Mouse (Mus musculus) embryonic facial prominence, embryonic 13.5 days (tissue): Measurements from ENCODE around the gene Itpr2. TPM values are rescaled to one million over a fixed set of nuclear protein-coding genes. Genes with fewer than 3 reads are reported as not detected.
"Not testable (repeated sequence)": the region's sequence is repeated elsewhere in the genome, so short reads cannot be mapped to it uniquely, and the experiment has no call there.

Experiments used
- ATAC-seq: fragments of 200-750 bp; cut with Nextera tagmentation; 2 replicates; pipeline ENCODE4 v1.8.0; 2017; ENCODE audit warnings: low read depth; ENCODE audit not compliant: insufficient number of reproducible peaks, insufficient read depth, low FRiP score, low TSS enrichment
- H3K27ac ChIP-seq: fragments of 300-500 bp; sonication (generic); 2 replicates; pipeline ENCODE4 v1.5.1; 2015; ENCODE audit warnings: moderate library complexity, mild to moderate bottlenecking, inconsistent platforms
- H3K27me3 ChIP-seq: fragments of 300-500 bp; sonication (generic); 2 replicates; pipeline ENCODE4 v1.6.1; 2015; ENCODE audit warnings: mild to moderate bottlenecking, inconsistent platforms
- H3K36me3 ChIP-seq: fragments of 300-500 bp; sonication (generic); 2 replicates; pipeline ENCODE4 v1.6.1; 2015; ENCODE audit warnings: mild to moderate bottlenecking, inconsistent platforms
- H3K4me1 ChIP-seq: fragments of 300-500 bp; sonication (generic); 2 replicates; pipeline ENCODE4 v1.6.1; 2015; ENCODE audit warnings: inconsistent platforms
- H3K4me2 ChIP-seq: fragments of 300-500 bp; sonication (generic); 2 replicates; pipeline ENCODE4 v1.6.1; 2015; ENCODE audit warnings: moderate library complexity, mild to moderate bottlenecking, inconsistent platforms
- H3K4me3 ChIP-seq: fragments of 300-500 bp; sonication (generic); 2 replicates; pipeline ENCODE4 v1.5.1; 2015; ENCODE audit warnings: mild to moderate bottlenecking, inconsistent platforms
- H3K9ac ChIP-seq: fragments of 300-500 bp; sonication (generic); 2 replicates; pipeline ENCODE4 v1.6.1; 2015; ENCODE audit warnings: mild to moderate bottlenecking, inconsistent platforms
- H3K9me3 ChIP-seq: fragments of 300-500 bp; sonication (generic); 2 replicates; pipeline ENCODE4 v1.6.1; 2016; ENCODE audit warnings: inconsistent platforms
- WGBS: fragments of 180-500 bp; shearing (Covaris S2); methylation state at CpG from one replicate; pipeline ENCODE4 v1.1.7; 2015; ENCODE audit warnings: mixed read lengths; 5-methylcytosine and 5-hydroxymethylcytosine counted together
- polyA plus RNA-seq: library from polyadenylated mRNA; unstranded; fragments of >200 nt; fragmentation: Nextera tagmentation; extraction: Ambion mirVana; gene quantifications from 2 replicates; pipeline ENCODE4 v1.2.1, GENCODE M21; 2015

The Itpr2 gene
- polyA plus RNA-seq, 1 experiment from 2014 or later = 9.3 TPM

- no peak overlapping the region for H3K4me3 ChIP-seq
- peaks cover 3% of the 10 kb centered on the region; the same call in 1 of the 2 replicates for H3K4me1 ChIP-seq
- no peaks in the 10 kb centered on the region for H3K27me3 ChIP-seq
- no peak for ATAC-seq
- no peaks in the 10 kb centered on the region for H3K9me3 ChIP-seq
- 33% methylated on average over 8 of the region's 8 CpGs for WGBS
- no peak overlapping the region for H3K9ac ChIP-seq
- no peak overlapping the region for H3K4me2 ChIP-seq
- no peaks in the 10 kb centered on the region for H3K36me3 ChIP-seq
- H3K27ac ChIP-seq = no peak overlapping the region
Observed at GRCm38 (mm10) chr6:146468361-146468760, 33.7 kb downstream of the Itpr2 start.

- WGBS = 94% methylated on average over 2 of the region's 2 CpGs
- H3K27me3 ChIP-seq, ATAC-seq, H3K9me3 ChIP-seq, H3K4me3 ChIP-seq, H3K4me2 ChIP-seq, H3K4me1 ChIP-seq, H3K9ac ChIP-seq, H3K36me3 ChIP-seq, H3K27ac ChIP-seq: not testable (repeated sequence)
Observed at GRCm38 (mm10) chr6:146464645-146465042, 37.4 kb downstream of the Itpr2 start.

- Histone ChIP-seq H3K27ac (no peak overlapping the region), H3K27me3 (no peaks in the 10 kb centered on the region), H3K4me3 (no peak overlapping the region), H3K36me3 (no peaks in the 10 kb centered on the region), H3K4me2 (no peak overlapping the region), H3K9ac (no peak overlapping the region), H3K9me3 (no peaks in the 10 kb centered on the region), H3K4me1 (peaks cover 7% of the 10 kb centered on the region; the same call in 1 of the 2 replicates)
- WGBS = 88% methylated on average over 8 of the region's 8 CpGs
- no peak for ATAC-seq
Observed at GRCm38 (mm10) chr6:146464014-146464644, 37.9 kb downstream of the Itpr2 start.

- Histone ChIP-seq H3K4me3 (no peak overlapping the region), H3K27ac (no peak overlapping the region), H3K27me3 (peaks cover 9% of the 10 kb centered on the region; the same call in 1 of the 2 replicates), H3K4me2 (no peak overlapping the region), H3K36me3 (no peaks in the 10 kb centered on the region), H3K9me3 (no peaks in the 10 kb centered on the region), H3K9ac (no peak overlapping the region), H3K4me1 (peaks cover 4% of the 10 kb centered on the region; the same call in 1 of the 2 replicates)
- no peak for ATAC-seq
- 58% methylated on average over 8 of the region's 8 CpGs for WGBS
Observed at GRCm38 (mm10) chr6:146460936-146461335, 41.1 kb downstream of the Itpr2 start.

- 50% methylated on average over 5 of the region's 5 CpGs for WGBS
- no peaks in the 10 kb centered on the region for H3K36me3 ChIP-seq
- H3K27ac ChIP-seq = no peak overlapping the region
- H3K4me3 ChIP-seq = no peak overlapping the region
- H3K4me2 ChIP-seq = no peak overlapping the region
- no peaks in the 10 kb centered on the region for H3K9me3 ChIP-seq
- H3K4me1 ChIP-seq = peaks cover 4% of the 10 kb centered on the region; the same call in 1 of the 2 replicates
- ATAC-seq = no peak
- peaks cover 9% of the 10 kb centered on the region; the same call in 1 of the 2 replicates for H3K27me3 ChIP-seq
- H3K9ac ChIP-seq = no peak overlapping the region
Observed at GRCm38 (mm10) chr6:146458436-146458835, 43.6 kb downstream of the Itpr2 start.

- WGBS = 75% methylated on average over 5 of the region's 5 CpGs
- Histone ChIP-seq H3K36me3 (no peaks in the 10 kb centered on the region), H3K27ac (no peak overlapping the region), H3K4me1 (peaks cover 11% of the 10 kb centered on the region), H3K4me2 (no peak overlapping the region), H3K9me3 (no peaks in the 10 kb centered on the region), H3K4me3 (no peak overlapping the region), H3K9ac (no peak overlapping the region), H3K27me3 (peaks cover 9% of the 10 kb centered on the region; the same call in 1 of the 2 replicates)
- ATAC-seq = no peak
Observed at GRCm38 (mm10) chr6:146456741-146457140, 45.3 kb downstream of the Itpr2 start.

GRCm38 (mm10) chr6:146454520-146455511 is 47.2 kb downstream of the Itpr2 start:
- Histone ChIP-seq H3K4me1 (peaks cover 7% of the 10 kb centered on the region), H3K27me3 (peaks cover 9% of the 10 kb centered on the region; the same call in 1 of the 2 replicates), H3K36me3 (no peaks in the 10 kb centered on the region), H3K9ac (no peak overlapping the region), H3K4me2 (no peak overlapping the region), H3K9me3 (no peaks in the 10 kb centered on the region), H3K27ac (no peak overlapping the region), H3K4me3 (no peak overlapping the region)
- 83% methylated on average over 10 of the region's 10 CpGs for WGBS
- no peak for ATAC-seq

- H3K9ac ChIP-seq = no peak overlapping the region
- no peak for ATAC-seq
- H3K27me3 ChIP-seq = 0 out of 2 replicates have a peak, but pooled peaks cover 5% of the 10 kb centered on the region
- peaks cover 7% of the 10 kb centered on the region for H3K4me1 ChIP-seq
- no peak overlapping the region for H3K4me2 ChIP-seq
- no peak overlapping the region for H3K4me3 ChIP-seq
- H3K36me3 ChIP-seq = no peaks in the 10 kb centered on the region
- H3K9me3 ChIP-seq = no peaks in the 10 kb centered on the region
- H3K27ac ChIP-seq = no peak overlapping the region
- WGBS = 64% methylated on average over 16 of the region's 16 CpGs
Observed at GRCm38 (mm10) chr6:146452474-146452873, 49.5 kb downstream of the Itpr2 start.

- Histone ChIP-seq H3K9me3 (no peaks in the 10 kb centered on the region), H3K9ac (no peak overlapping the region), H3K4me1 (no peaks in the 10 kb centered on the region), H3K27ac (no peak overlapping the region), H3K4me3 (no peak overlapping the region), H3K36me3 (no peaks in the 10 kb centered on the region), H3K4me2 (no peak overlapping the region), H3K27me3 (no peaks in the 10 kb centered on the region)
- WGBS = 88% methylated on average over 11 of the region's 11 CpGs
- no peak for ATAC-seq
Observed at GRCm38 (mm10) chr6:146446032-146446704, 55.9 kb downstream of the Itpr2 start.

- WGBS = 48% methylated on average over 2 of the region's 2 CpGs
- Histone ChIP-seq H3K9me3 (no peaks in the 10 kb centered on the region), H3K4me1 (peaks cover 7% of the 10 kb centered on the region; the same call in 1 of the 2 replicates), H3K4me3 (no peak overlapping the region), H3K36me3 (no peaks in the 10 kb centered on the region), H3K9ac (no peak overlapping the region), H3K27ac (no peak overlapping the region), H3K27me3 (no peaks in the 10 kb centered on the region; the same call in none of the 2 replicates), H3K4me2 (no peak overlapping the region)
- no peak for ATAC-seq
Observed at GRCm38 (mm10) chr6:146439826-146440225, 62.2 kb downstream of the Itpr2 start.

- H3K36me3 ChIP-seq = no peaks in the 10 kb centered on the region
- no peaks in the 10 kb centered on the region; the same call in none of the 2 replicates for H3K27me3 ChIP-seq
- H3K27ac ChIP-seq = no peak overlapping the region
- peaks cover 7% of the 10 kb centered on the region; the same call in 1 of the 2 replicates for H3K4me1 ChIP-seq
- H3K4me2 ChIP-seq = no peak overlapping the region
- ATAC-seq = no peak
- no peaks in the 10 kb centered on the region for H3K9me3 ChIP-seq
- no peak overlapping the region for H3K4me3 ChIP-seq
- WGBS = 79% methylated on average over 10 of the region's 10 CpGs
- H3K9ac ChIP-seq = no peak overlapping the region
Observed at GRCm38 (mm10) chr6:146439071-146439818, 62.8 kb downstream of the Itpr2 start.
